In the genomic region with DNA sequence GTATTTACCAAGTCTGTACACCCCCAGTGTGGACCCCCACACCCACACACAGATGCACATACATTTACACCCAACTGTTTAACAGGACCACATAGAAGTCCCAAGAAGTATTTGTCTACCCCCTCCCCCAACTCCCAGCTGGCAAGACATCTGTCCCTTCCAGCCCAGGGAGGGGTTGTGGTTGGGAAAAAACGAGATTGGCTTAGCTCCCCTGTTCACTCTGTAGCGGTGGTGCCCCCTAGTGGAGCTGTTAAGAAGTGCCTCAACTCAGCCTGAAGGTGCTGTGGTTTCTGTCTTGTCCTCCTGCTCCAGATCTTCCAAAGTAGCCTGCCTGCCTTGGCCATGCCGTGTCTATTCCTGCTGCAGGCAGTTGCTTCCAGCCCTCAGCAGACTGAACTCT, we compare ENCODE assay signal across 9 mouse cellular contexts. TPM values are rescaled to one million over a fixed set of nuclear protein-coding genes. Genes with fewer than 3 reads are reported as not detected.
A peak's percentile ranks its signal among the peaks of the same experiment; 100 is the strongest.
DNase-seq lines count a peak whose midpoint lies in the region; ATAC-seq and TF ChIP-seq lines count a peak whose summit lies in the region.
"Had no signal": no experiment of that assay in that cellular context is flagged by ENCODE, and none has a peak within 500 bp of the region (broad histone marks: within the 10 kb centered on the region; RNA-seq: fewer than 3 reads in every experiment).

No protein-coding gene starts in this region.

- H3K27me3 ChIP-seq in liver, embryonic 13.5 days, result no peaks in the 10 kb centered on the region
- H3K27me3 ChIP-seq in thymus, adult 2 months (ENCODE audit: control insufficient read depth, insufficient read depth, low read length), result no peaks in the 10 kb centered on the region
- H3K27me3 ChIP-seq: hindbrain, embryonic 15.5 days had no signal

- H3K36me3 ChIP-seq in liver, embryonic 13.5 days, result no peaks in the 10 kb centered on the region
- H3K36me3 ChIP-seq in thymus, adult 2 months (ENCODE audit: control insufficient read depth, insufficient read depth, low read length), result no peaks in the 10 kb centered on the region
- H3K36me3 ChIP-seq: hindbrain, embryonic 15.5 days had no signal

- H3K4me1 ChIP-seq in liver, embryonic 13.5 days (replicated peaks), result peaks cover 12% of the 10 kb centered on the region
- H3K4me1 ChIP-seq in thymus, adult 2 months (replicated peaks; ENCODE audit: control insufficient read depth, insufficient read depth, low read length), result peaks cover 17% of the 10 kb centered on the region
- H3K4me1 ChIP-seq: hindbrain, embryonic 15.5 days had no signal

- no peak for ATAC-seq in liver, embryonic 13.5 days (ENCODE audit: low read depth)

- no peak overlapping the region for H3K9ac ChIP-seq in liver, embryonic 13.5 days
- H3K9ac ChIP-seq: hindbrain, embryonic 15.5 days had no signal

- TF ChIP-seq POLR2A in thymus, adult 2 months (IDR thresholded peaks at IDR 0.05; ENCODE audit: control insufficient read depth, extremely low read depth, insufficient read depth, low read length, poor library complexity), result no peak

- peak; percentile 66 for DNase-seq in A20 (ENCODE audit: low read depth, low spot score)
- peak; percentile 66 for DNase-seq in T-cell, adult 2 months (ENCODE audit: low spot score)
- peak; percentile 72 to 85 for DNase-seq in cerebellum, postnatal 4 days (ENCODE audit: low spot score in 2 of 2)
- DNase-seq in gastrocnemius, postnatal 10 days, result peak; percentile 91
- peak; percentile 89 for DNase-seq in kidney, postnatal 10 days
- DNase-seq in liver, embryonic 13.5 days, result peak; percentile 48
- peak; percentile 71 for DNase-seq in ovary, postnatal 10 days (ENCODE audit: low spot score)
- peak; percentile 83 for DNase-seq in thymus, adult 2 months

- H3K27ac ChIP-seq in liver, embryonic 13.5 days, result no peak overlapping the region
- no peak overlapping the region for H3K27ac ChIP-seq in thymus, adult 2 months (ENCODE audit: control insufficient read depth, insufficient read depth, low read length)
- H3K27ac ChIP-seq: hindbrain, embryonic 15.5 days had no signal

- H3K9me3 ChIP-seq in liver, embryonic 13.5 days (replicated peaks), result no peaks in the 10 kb centered on the region
- H3K9me3 ChIP-seq: hindbrain, embryonic 15.5 days had no signal

- no peak overlapping the region for H3K4me3 ChIP-seq in liver, embryonic 13.5 days (replicated peaks)
- H3K4me3 ChIP-seq in thymus, adult 2 months (ENCODE audit: control insufficient read depth, insufficient read depth, low read length), result no peak overlapping the region
- H3K4me3 ChIP-seq: hindbrain, embryonic 15.5 days had no signal

- WGBS in liver, embryonic 13.5 days (ENCODE audit: insufficient replicate concordance), result 8% methylated on average over 3 of the region's 3 CpGs
- WGBS in thymus, adult 2 months, result 4% methylated on average over 3 of the region's 3 CpGs

- TF ChIP-seq CTCF in thymus, adult 2 months (IDR thresholded peaks at IDR 0.05; ENCODE audit: borderline replicate concordance, control insufficient read depth, extremely low read depth, insufficient read depth, low read length, poor library complexity), result peak; percentile 78; the same call in 1 of the 2 replicates

- H3K4me2 ChIP-seq in liver, embryonic 13.5 days, result no peak overlapping the region
- H3K4me2 ChIP-seq: hindbrain, embryonic 15.5 days had no signal

RNA-seq across cellular contexts. Expression of gene Prr29, which starts 1.0 kb away (rescaled TPM):
- total RNA-seq in gastrocnemius, postnatal 10 days (2021), result 10 to 100 TPM; 11.4 to 11.5 TPM
- polyA plus RNA-seq in liver, embryonic 13.5 days (2015; fragmentation: Nextera tagmentation; extraction: Ambion mirVana), result not detected in 2 replicates
- 30.1 and 31.1 TPM in 2 replicates for polyA plus RNA-seq in thymus, adult 2 months (2012; rRNA removed)
- polyA plus RNA-seq: hindbrain, embryonic 15.5 days had no signal

RNA-seq across cellular contexts. Expression of gene Scn4a, which starts 13.2 kb away (rescaled TPM):
- 100 to 1,000 TPM; 137 to 145 TPM for total RNA-seq in gastrocnemius, postnatal 10 days (2021)
- 0.02 TPM in 1 of 2 replicates, not detected in the other for polyA plus RNA-seq in liver, embryonic 13.5 days (2015; fragmentation: Nextera tagmentation; extraction: Ambion mirVana)
- polyA plus RNA-seq in thymus, adult 2 months (2012; rRNA removed), result 0.92 and 1.2 TPM in 2 replicates
- polyA plus RNA-seq: hindbrain, embryonic 15.5 days had no signal

RNA-seq across cellular contexts. Expression of gene Icam2, which starts 21.6 kb away (rescaled TPM):
- 10 to 100 TPM; 13.3 to 18.6 TPM for total RNA-seq in gastrocnemius, postnatal 10 days (2021)
- polyA plus RNA-seq in liver, embryonic 13.5 days (2015; fragmentation: Nextera tagmentation; extraction: Ambion mirVana), result 18.6 and 19.5 TPM in 2 replicates
- polyA plus RNA-seq in thymus, adult 2 months (2012; rRNA removed), result 185 and 222 TPM in 2 replicates

RNA-seq across cellular contexts. Expression of gene Cd79b, which starts 51.8 kb away (rescaled TPM):
- 1 to 10 TPM in 1 of 2 experiments, under 1 TPM in 1; 0.80 to 2.8 TPM for total RNA-seq in gastrocnemius, postnatal 10 days (2021)
- 3.7 and 4.4 TPM in 2 replicates for polyA plus RNA-seq in liver, embryonic 13.5 days (2015; fragmentation: Nextera tagmentation; extraction: Ambion mirVana)
- polyA plus RNA-seq in thymus, adult 2 months (2012; rRNA removed), result 33.2 and 39.6 TPM in 2 replicates

Comparison
In these comparisons a context has a peak if more than half of its experiments do, and no peak if none do; other contexts are left out.
1. RNA of gene Prr29, which starts 1.0 kb away (polyA plus RNA-seq): 30.1 to 31.1 TPM in thymus, adult 2 months; not detected in liver, embryonic 13.5 days; every median in the first group is over 10 times any median in the second.
2. Peak in every context shown above with its lines, with median percentiles within 50 percentile points of each other: DNase-seq.